Mouse (Mus musculus) kidney, postnatal 36 days (tissue): ENCODE results near the gene Gm12216.
A peak's percentile ranks its signal among the peaks of the same experiment; 100 is the strongest.

Experiments used
- DNase-seq, 2 experiments: peaks; one replicate each; pipeline ENCODE4 v3.0.0; 2021 to 2022; ENCODE audit warnings: mixed read lengths in 2 of 2

Gm12216 gene

DNA sequence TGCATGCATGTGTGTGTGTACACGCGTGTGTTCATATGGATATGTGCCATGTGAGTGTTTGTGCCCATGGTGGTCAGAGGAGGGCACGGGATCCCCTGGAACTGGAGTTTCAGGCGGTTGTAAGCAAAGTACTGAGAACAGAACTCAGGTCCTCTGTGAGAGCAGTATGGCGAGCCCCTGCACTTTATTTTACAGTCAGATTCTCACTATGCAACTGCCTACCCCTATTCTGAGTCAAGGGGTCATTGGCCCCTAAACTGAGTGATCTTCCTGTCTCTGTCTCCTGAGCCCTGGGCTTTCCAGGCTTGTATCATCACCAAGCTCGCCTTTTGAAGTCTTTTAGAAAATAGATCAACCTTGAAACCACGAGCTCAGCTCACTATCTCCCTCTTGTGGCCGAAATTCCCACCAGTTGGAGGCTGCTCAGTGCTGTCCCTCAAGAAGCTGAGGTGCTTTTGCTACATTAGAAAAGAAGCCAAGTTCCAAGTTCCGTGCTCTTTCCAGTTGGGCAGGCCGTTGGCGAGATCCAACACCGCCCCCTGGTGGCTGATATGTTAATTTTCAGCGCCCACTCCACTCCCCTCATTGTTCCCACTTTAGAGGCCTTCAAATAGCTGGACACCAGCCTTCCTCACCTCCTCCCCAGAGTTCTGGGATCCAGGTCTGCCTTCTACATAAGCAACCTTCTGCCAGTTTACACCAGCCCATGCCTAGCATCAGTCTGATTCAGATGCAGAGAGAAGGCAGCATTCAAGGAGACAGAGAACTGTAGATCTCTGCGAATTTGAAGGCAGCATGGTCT lies 122.1 kb downstream of the Gm12216 start:
- peak; percentile 70 to 87 for DNase-seq

DNA sequence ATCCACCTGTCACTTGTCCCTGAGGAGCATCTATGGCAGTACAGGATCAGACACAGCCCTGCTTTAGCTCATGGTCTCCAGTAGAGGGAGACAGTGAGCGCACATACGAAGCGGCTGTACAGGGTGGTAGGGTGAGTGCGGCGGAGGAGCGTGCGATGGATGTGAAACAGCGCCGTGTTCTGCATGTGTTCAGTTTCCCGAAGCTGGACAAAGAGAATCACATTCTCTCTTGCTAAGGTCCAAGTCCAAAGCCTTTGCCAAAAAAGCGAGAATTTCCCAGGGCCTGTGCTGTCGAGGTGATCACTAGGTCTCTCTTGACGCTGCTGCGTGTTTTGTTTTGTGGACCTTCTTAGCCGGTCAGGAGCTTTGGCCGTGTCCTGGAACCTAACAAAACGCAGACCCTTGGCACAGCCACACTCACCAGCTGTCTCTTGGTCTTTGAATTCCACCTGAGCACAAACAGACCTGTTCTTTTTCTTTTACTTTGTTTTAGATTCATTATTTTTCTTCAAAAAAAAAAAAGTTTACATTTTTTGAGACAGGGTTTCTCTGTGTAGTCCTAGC lies 123.3 kb downstream of the Gm12216 start:
- DNase-seq: peak; percentile 65 to 72

DNA sequence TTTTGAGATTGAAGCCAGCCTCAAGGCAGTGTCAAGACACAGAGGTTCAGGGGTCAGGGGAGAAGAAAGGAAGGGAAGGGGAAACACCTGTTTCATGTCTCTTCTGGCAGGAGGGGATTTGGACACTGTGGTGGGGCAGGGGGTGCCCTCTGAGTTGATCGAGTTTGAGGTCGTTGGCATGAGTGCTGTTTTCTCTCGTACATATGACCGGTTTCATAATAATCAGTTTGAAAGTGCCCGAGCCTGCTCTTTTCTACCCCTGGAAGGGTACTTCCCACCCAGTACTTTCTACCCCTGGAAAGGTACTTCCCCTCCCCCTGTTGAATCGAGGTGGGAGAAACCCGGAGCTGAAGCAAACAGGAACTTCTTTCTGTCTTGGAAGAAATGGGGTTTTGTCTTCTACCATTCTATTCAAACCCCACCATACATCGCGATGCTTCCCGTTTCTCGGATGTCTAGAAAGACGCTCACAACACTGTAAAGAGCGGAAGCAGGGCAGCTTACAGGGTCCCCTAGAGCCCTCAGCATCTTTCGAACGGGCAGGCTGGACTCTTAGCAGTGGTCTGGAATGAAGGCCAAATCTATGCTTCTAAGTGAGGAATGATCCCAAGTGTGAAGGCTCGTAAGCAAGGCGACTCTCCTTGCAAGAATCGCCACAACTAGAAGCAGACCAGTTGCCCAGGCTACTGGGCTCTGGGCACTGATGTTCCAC lies 123.9 kb downstream of the Gm12216 start:
- no peak for DNase-seq

DNA sequence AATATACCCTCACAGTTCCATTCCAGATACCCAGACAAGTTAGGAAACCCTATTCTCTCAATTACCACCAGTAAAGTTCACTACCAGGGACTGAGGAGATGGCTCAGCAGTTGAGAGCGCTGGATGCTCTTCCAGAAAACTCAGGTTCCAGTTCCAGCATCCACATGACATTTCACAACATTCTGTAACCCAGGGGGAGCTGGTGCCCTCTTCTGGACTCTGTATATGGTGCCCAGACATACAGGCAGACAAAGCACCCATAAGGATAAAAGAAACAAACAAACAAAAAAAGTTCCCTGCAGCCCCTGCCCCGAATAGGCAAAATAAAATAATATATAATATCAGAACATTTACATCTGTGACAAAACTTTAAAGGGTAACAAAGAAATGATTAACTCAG lies 124.6 kb downstream of the Gm12216 start:
- no peak for DNase-seq

DNA sequence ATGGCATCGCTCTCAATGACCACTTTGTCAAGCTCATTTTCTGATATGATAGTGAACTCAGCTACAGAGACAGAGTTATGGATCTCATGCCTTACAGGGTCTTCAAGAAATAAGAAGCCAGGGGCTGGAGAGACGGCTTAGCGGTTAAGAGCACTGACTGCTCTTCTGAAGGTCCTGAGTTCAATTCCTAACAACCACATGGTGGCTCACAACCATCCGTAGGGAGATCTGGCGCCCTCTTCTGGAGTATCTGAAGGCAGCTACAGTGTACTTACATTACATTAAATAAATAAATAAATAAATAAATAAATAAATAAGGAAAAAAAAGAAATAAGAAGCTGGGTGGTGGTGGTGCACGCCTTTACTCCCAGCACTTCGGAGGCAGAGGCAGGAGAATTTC lies 125.2 kb downstream of the Gm12216 start:
- no peak for DNase-seq
